Mouse (Mus musculus): ENCODE data around the gene Nip7. TPM values are rescaled to one million over a fixed set of nuclear protein-coding genes. Genes with fewer than 3 reads are reported as not detected.

Gene Nip7
- 49.1 and 54.4 TPM in 2 replicates for polyA plus RNA-seq (2014; fragmentation: Nextera tagmentation; extraction: Ambion mirVana)

- Histone ChIP-seq H3K27me3 (ENCODE audit: control insufficient read depth, insufficient read depth, low read length) (no peaks in the 10 kb centered on the region), H3K36me3 (ENCODE audit: control insufficient read depth, insufficient read depth, low read length) (peaks cover 59% of the 10 kb centered on the region), H3K9ac (ENCODE audit: low read length) (peak within 1 kb of the TSS; percentile 86), H3K4me2 (ENCODE audit: low read length) (peak within 1 kb of the TSS; percentile 98), H3K4me1 (ENCODE audit: control insufficient read depth in 2 of 2, insufficient read depth in 2 of 2, low read length in 2 of 2) (peaks cover 4 to 19% of the 10 kb centered on the region in 2 experiments; a peak in 3 of 4 replicates), H3K9me3 (ENCODE audit: control insufficient read depth, low read length) (no peaks in the 10 kb centered on the region), H3K4me3 (ENCODE audit: control insufficient read depth in 1 of 2, insufficient read depth in 1 of 2, low read depth in 1 of 2, low read length in 2 of 2) (peak within 1 kb of the TSS; percentile 73 to 77), H3K27ac (replicated peaks in 1 of 2; ENCODE audit: control insufficient read depth in 1 of 2, insufficient read depth in 1 of 2, low read depth in 2 of 2, low read length in 2 of 2) (peak within 1 kb of the TSS; percentile 63 to 71)
- WGBS, result under 1% methylated on average over 85 of the region's 88 CpGs
- peak; percentile 88 for ATAC-seq (ENCODE audit: insufficient number of reproducible peaks, insufficient read depth, low FRiP score, low read depth)
Measured at GRCm38 (mm10) chr8:107056076-107056972, at the start of gene Nip7, which contains the start of gene Cog8. TSS of gene Nip7 (plus strand) at chr8:107056877. TSS of gene Cog8 (minus strand) at chr8:107056689.

GRCm38 (mm10) chr8:107007795-107008194, 48.9 kb upstream of the Nip7 start:
- Histone ChIP-seq H3K4me1 (ENCODE audit: control insufficient read depth in 2 of 2, insufficient read depth in 2 of 2, low read length in 2 of 2) (0 out of 4 replicates have a peak, but pooled peaks cover 0 to 4% of the 10 kb centered on the region in 2 experiments), H3K4me3 (ENCODE audit: control insufficient read depth in 1 of 2, insufficient read depth in 1 of 2, low read depth in 1 of 2, low read length in 2 of 2) (no peak overlapping the region), H3K27me3 (ENCODE audit: control insufficient read depth, insufficient read depth, low read length) (no peaks in the 10 kb centered on the region), H3K36me3 (ENCODE audit: control insufficient read depth, insufficient read depth, low read length) (peaks cover 67% of the 10 kb centered on the region), H3K9me3 (ENCODE audit: control insufficient read depth, low read length) (no peaks in the 10 kb centered on the region), H3K9ac (ENCODE audit: low read length) (no peak overlapping the region), H3K4me2 (ENCODE audit: low read length) (no peak overlapping the region), H3K27ac (replicated peaks in 1 of 2; ENCODE audit: control insufficient read depth in 1 of 2, insufficient read depth in 1 of 2, low read depth in 2 of 2, low read length in 2 of 2) (no peak overlapping the region)
- WGBS, result 81% methylated on average over 3 of the region's 3 CpGs
- no peak for ATAC-seq (ENCODE audit: insufficient number of reproducible peaks, insufficient read depth, low FRiP score, low read depth)

GRCm38 (mm10) chr8:107012666-107013065, 44.0 kb upstream of the Nip7 start:
- WGBS, result 73% methylated on average over 2 of the region's 2 CpGs

GRCm38 (mm10) chr8:107014915-107015314, 41.8 kb upstream of the Nip7 start:
- no peaks in the 10 kb centered on the region for H3K27me3 ChIP-seq (ENCODE audit: control insufficient read depth, insufficient read depth, low read length)
- 76% methylated on average over 1 of the region's 1 CpGs for WGBS
- no peak overlapping the region for H3K4me3 ChIP-seq (ENCODE audit: control insufficient read depth in 1 of 2, insufficient read depth in 1 of 2, low read depth in 1 of 2, low read length in 2 of 2)
- H3K4me1 ChIP-seq (ENCODE audit: control insufficient read depth in 2 of 2, insufficient read depth in 2 of 2, low read length in 2 of 2), result no peaks in the 10 kb centered on the region
- no peak overlapping the region for H3K4me2 ChIP-seq (ENCODE audit: low read length)
- H3K9me3 ChIP-seq (ENCODE audit: control insufficient read depth, low read length), result no peaks in the 10 kb centered on the region
- peaks cover 36% of the 10 kb centered on the region for H3K36me3 ChIP-seq (ENCODE audit: control insufficient read depth, insufficient read depth, low read length)
- no peak for ATAC-seq (ENCODE audit: insufficient number of reproducible peaks, insufficient read depth, low FRiP score, low read depth)
- H3K27ac ChIP-seq (replicated peaks in 1 of 2; ENCODE audit: control insufficient read depth in 1 of 2, insufficient read depth in 1 of 2, low read depth in 2 of 2, low read length in 2 of 2), result no peak overlapping the region
- no peak overlapping the region for H3K9ac ChIP-seq (ENCODE audit: low read length)

More at GRCm38 (mm10) chr8:107012666-107013065, 44.0 kb upstream of the Nip7 start:
- Histone ChIP-seq H3K4me1 (ENCODE audit: control insufficient read depth in 2 of 2, insufficient read depth in 2 of 2, low read length in 2 of 2) (no peaks in the 10 kb centered on the region), H3K27ac (replicated peaks in 1 of 2; ENCODE audit: control insufficient read depth in 1 of 2, insufficient read depth in 1 of 2, low read depth in 2 of 2, low read length in 2 of 2) (no peak overlapping the region), H3K27me3 (ENCODE audit: control insufficient read depth, insufficient read depth, low read length) (no peaks in the 10 kb centered on the region), H3K9me3 (ENCODE audit: control insufficient read depth, low read length) (no peaks in the 10 kb centered on the region), H3K9ac (ENCODE audit: low read length) (no peak overlapping the region), H3K4me3 (ENCODE audit: control insufficient read depth in 1 of 2, insufficient read depth in 1 of 2, low read depth in 1 of 2, low read length in 2 of 2) (no peak overlapping the region), H3K36me3 (ENCODE audit: control insufficient read depth, insufficient read depth, low read length) (peaks cover 56% of the 10 kb centered on the region), H3K4me2 (ENCODE audit: low read length) (no peak overlapping the region)
- ATAC-seq (ENCODE audit: insufficient number of reproducible peaks, insufficient read depth, low FRiP score, low read depth), result no peak

- Histone ChIP-seq H3K27me3 (ENCODE audit: control insufficient read depth, insufficient read depth, low read length) (no peaks in the 10 kb centered on the region), H3K36me3 (ENCODE audit: control insufficient read depth, insufficient read depth, low read length) (no peaks in the 10 kb centered on the region), H3K4me1 (ENCODE audit: control insufficient read depth in 2 of 2, insufficient read depth in 2 of 2, low read length in 2 of 2) (no peaks in the 10 kb centered on the region), H3K4me2 (ENCODE audit: low read length) (no peak overlapping the region), H3K9ac (ENCODE audit: low read length) (no peak overlapping the region), H3K9me3 (ENCODE audit: control insufficient read depth, low read length) (no peaks in the 10 kb centered on the region), H3K4me3 (ENCODE audit: control insufficient read depth in 1 of 2, insufficient read depth in 1 of 2, low read depth in 1 of 2, low read length in 2 of 2) (no peak overlapping the region), H3K27ac (replicated peaks in 1 of 2; ENCODE audit: control insufficient read depth in 1 of 2, insufficient read depth in 1 of 2, low read depth in 2 of 2, low read length in 2 of 2) (no peak overlapping the region)
- WGBS, result 85% methylated on average over 8 of the region's 8 CpGs
- ATAC-seq (ENCODE audit: insufficient number of reproducible peaks, insufficient read depth, low FRiP score, low read depth), result no peak
Measured at GRCm38 (mm10) chr8:107023479-107023878, 33.2 kb upstream of the Nip7 start.

GRCm38 (mm10) chr8:107029310-107029709, 27.4 kb upstream of the Nip7 start:
- H3K27ac ChIP-seq (replicated peaks in 1 of 2; ENCODE audit: control insufficient read depth in 1 of 2, insufficient read depth in 1 of 2, low read depth in 2 of 2, low read length in 2 of 2), result no peak overlapping the region
- H3K9me3 ChIP-seq (ENCODE audit: control insufficient read depth, low read length), result no peaks in the 10 kb centered on the region
- peaks cover 4 to 17% of the 10 kb centered on the region in 2 experiments for H3K4me1 ChIP-seq (ENCODE audit: control insufficient read depth in 2 of 2, insufficient read depth in 2 of 2, low read length in 2 of 2)
- H3K4me2 ChIP-seq (ENCODE audit: low read length), result no peak overlapping the region
- H3K4me3 ChIP-seq (ENCODE audit: control insufficient read depth in 1 of 2, insufficient read depth in 1 of 2, low read depth in 1 of 2, low read length in 2 of 2), result no peak overlapping the region
- H3K27me3 ChIP-seq (ENCODE audit: control insufficient read depth, insufficient read depth, low read length), result no peaks in the 10 kb centered on the region
- no peak for ATAC-seq (ENCODE audit: insufficient number of reproducible peaks, insufficient read depth, low FRiP score, low read depth)
- no peak overlapping the region for H3K9ac ChIP-seq (ENCODE audit: low read length)
- 72% methylated on average over 3 of the region's 3 CpGs for WGBS
- 0 out of 2 replicates have a peak, but pooled peaks cover 4% of the 10 kb centered on the region for H3K36me3 ChIP-seq (ENCODE audit: control insufficient read depth, insufficient read depth, low read length)

- Histone ChIP-seq H3K4me3 (ENCODE audit: control insufficient read depth in 1 of 2, insufficient read depth in 1 of 2, low read depth in 1 of 2, low read length in 2 of 2) (no peak overlapping the region), H3K9me3 (ENCODE audit: control insufficient read depth, low read length) (no peaks in the 10 kb centered on the region), H3K27me3 (ENCODE audit: control insufficient read depth, insufficient read depth, low read length) (no peaks in the 10 kb centered on the region), H3K36me3 (ENCODE audit: control insufficient read depth, insufficient read depth, low read length) (0 out of 2 replicates have a peak, but pooled peaks cover 4% of the 10 kb centered on the region), H3K27ac (replicated peaks in 1 of 2; ENCODE audit: control insufficient read depth in 1 of 2, insufficient read depth in 1 of 2, low read depth in 2 of 2, low read length in 2 of 2) (no peak overlapping the region), H3K4me1 (ENCODE audit: control insufficient read depth in 2 of 2, insufficient read depth in 2 of 2, low read length in 2 of 2) (peaks cover 4 to 17% of the 10 kb centered on the region in 2 experiments), H3K4me2 (ENCODE audit: low read length) (no peak overlapping the region), H3K9ac (ENCODE audit: low read length) (no peak overlapping the region)
- ATAC-seq (ENCODE audit: insufficient number of reproducible peaks, insufficient read depth, low FRiP score, low read depth), result no peak
- WGBS, result 66% methylated on average over 5 of the region's 5 CpGs
Measured at GRCm38 (mm10) chr8:107030058-107030457, 26.6 kb upstream of the Nip7 start.

Measured in heart, embryonic 14.5 days (tissue).